Mouse (Mus musculus) ES-E14 (cell line): Measurements from ENCODE around the gene Gm42791.

ENCODE experiments used
- HCFC1 ChIP-seq: IDR thresholded peaks from 2 replicates; pipeline ENCODE4 v1.6.1; 2012; ENCODE audit warnings: low read length, inconsistent platforms, borderline replicate concordance; ENCODE audit not compliant: insufficient read depth
- ZC3H11A ChIP-seq: IDR thresholded peaks from 2 replicates; pipeline ENCODE4 v1.6.1; 2012; ENCODE audit warnings: low read depth, mild to moderate bottlenecking, inconsistent platforms, low read length, borderline replicate concordance
- ZNF384 ChIP-seq: IDR thresholded peaks from 2 replicates; pipeline ENCODE4 v1.6.1; 2012; ENCODE audit warnings: low read depth, low read length, inconsistent platforms

GRCm38 (mm10) chr5:148966395-148966794, 28.6 kb downstream of the Gm42791 start:
- TF ChIP-seq ZNF384: no peak
- no peak for TF ChIP-seq ZC3H11A
- TF ChIP-seq HCFC1: no peak
